Mouse (Mus musculus) frontal cortex, adult 2 months (tissue): ENCODE results near the gene Ankrd1. TPM values are rescaled to one million over a fixed set of nuclear protein-coding genes. Genes with fewer than 3 reads are reported as not detected.

Source experiments
- DNase-seq, 2 experiments: peaks; one replicate each; pipeline ENCODE4 v3.0.0; 2022; ENCODE audit warnings: low spot score in 1 of 2; ENCODE audit errors: extremely low spot score in 1 of 2
- polyA plus RNA-seq: library from polyadenylated mRNA; depleted of rRNA; stranded (reverse); fragments of >200 nt; gene quantifications from 2 replicates; pipeline ENCODE4 v1.2.3, GENCODE M21; 2012; rRNA removed

Ankrd1 gene
- polyA plus RNA-seq, 1 experiment = 0.08 TPM

- DNase-seq = peak in 1 of 2 experiments; percentile 69
Measured at GRCm38 (mm10) chr19:36111054-36111895, 8.6 kb downstream of the Ankrd1 start.

DNA sequence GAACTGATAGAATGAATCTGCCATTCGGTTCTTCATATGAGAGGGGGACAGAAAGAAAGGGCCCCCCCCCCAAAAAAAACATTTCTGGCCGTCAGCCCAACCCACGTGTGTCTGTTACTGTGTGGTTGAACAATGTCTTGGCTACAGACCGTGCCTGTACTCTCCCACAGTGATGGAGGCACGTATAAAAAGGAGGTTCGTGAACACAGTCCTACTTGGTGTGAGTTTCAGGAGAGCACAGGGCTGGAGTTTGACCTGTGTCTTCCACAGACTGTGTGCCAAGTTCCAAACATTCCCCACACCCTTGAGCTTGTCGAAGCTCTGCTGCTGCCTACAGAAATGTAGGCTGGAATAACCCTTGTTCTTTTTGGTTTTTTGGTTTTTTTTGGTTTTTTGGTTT is 9.4 kb downstream of the Ankrd1 start:
- no peak for DNase-seq

DNA sequence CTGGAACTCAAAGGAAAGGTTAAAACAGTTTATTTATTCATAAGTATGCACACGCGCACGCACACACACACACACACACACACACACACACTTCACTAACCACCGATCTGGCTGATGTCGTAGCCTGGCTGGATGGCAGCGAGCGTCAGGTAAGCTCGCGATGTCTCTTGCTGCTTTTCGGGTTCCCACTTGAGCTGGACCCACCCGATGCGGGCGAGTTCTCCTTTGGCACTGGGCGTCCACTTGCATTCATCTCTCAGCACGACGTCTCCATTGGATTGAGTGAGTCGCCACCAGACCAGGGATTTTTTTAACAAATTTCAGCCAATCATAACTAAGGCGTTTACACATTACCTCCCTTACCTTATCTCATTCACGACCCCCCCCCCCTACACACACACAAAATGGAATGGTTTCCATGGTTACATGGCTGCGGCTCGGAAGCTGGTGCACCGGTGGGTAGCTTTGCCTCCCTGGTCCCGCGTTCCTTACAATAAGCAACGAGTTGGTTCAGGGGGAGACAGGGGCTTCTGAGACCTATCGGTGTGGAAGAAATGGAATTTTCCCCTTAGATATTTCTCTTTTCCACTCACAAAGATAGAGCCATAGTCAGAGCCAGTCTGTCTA is 10.5 kb downstream of the Ankrd1 start:
- DNase-seq = no peak

GRCm38 (mm10) chr19:36103909-36104308 is 16.0 kb downstream of the Ankrd1 start:
- DNase-seq = no peak

DNA sequence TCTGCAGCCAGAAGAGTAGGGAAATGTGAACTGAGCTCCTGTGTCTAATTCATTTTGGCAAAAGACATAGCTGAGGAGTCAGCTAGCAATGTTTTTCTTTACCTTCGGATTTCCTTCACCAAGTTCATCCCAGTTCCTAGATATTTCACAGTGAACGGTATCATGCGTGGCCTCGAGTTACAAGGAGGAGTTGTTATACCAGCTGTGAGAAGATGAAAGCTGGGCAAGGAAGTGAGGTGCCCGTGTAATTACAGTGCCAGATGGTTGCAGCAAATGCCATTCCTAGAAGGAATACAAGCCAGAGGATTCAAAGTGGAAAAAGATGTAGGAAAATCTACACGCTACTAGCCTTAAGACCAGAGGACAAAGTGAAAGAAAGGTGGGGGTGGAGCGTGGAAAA is 21.0 kb downstream of the Ankrd1 start:
- DNase-seq = peak in 1 of 2 experiments; percentile 12

GRCm38 (mm10) chr19:36098265-36098664 is 21.6 kb downstream of the Ankrd1 start:
- DNase-seq = no peak

GRCm38 (mm10) chr19:36097194-36097593 is 22.7 kb downstream of the Ankrd1 start:
- DNase-seq = no peak

DNA sequence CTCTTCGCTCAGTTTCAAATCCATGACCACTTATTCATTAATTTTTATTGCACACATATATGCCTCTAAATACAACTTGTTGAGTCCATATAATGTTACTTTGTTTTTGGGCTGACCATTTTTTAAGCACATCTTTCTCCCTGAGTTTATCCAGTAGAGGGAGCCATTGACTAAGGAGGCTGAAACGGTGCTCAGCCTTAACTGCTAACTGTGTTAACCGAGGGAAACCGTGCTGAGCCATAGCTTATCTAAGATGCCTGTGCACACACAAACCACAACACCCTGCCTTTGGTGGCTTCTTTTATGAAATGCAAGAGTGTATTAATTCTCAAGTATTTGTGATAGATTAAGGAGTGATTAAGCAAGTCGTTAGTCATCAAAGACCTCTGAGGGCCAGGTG is 29.1 kb downstream of the Ankrd1 start:
- DNase-seq = peak in 1 of 2 experiments; percentile 60

GRCm38 (mm10) chr19:36083262-36084225 is 36.4 kb downstream of the Ankrd1 start, which contains the start of gene Rpp30:
Rpp30 (plus strand) TSS chr19:36083716.
- peak; percentile 83 to 90 for DNase-seq

DNA sequence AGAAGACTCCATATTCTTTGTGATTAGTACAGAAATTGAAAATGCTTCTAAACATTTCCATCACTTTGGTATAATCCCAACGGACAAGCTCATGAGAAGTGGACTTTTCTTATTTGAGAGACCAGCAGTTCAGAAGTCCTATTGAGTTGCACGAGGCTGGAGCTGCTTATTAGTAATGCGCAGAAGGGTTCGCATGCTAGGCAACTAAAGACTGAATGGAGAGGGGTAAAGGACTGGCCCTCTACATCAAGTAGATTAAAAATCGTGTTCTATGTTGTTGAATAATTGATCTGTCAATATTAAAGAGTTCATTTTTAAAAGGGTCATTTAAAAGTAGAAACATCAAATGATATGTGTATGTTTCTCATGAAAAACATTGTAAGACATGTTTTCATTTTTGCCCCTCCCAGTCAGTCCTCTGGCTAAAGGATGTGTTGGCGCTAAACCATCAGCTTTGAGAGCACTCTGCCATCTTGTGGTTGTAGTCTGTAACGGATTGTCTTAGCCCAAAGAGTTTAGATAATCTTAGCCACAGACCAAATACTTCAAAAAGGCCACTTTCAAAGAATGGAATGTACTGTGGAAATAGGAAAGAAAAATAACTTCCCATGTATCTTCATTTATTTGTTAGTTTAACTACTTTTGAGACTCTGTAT is 37.2 kb downstream of the Ankrd1 start:
- DNase-seq = peak; percentile 11 to 75

DNA sequence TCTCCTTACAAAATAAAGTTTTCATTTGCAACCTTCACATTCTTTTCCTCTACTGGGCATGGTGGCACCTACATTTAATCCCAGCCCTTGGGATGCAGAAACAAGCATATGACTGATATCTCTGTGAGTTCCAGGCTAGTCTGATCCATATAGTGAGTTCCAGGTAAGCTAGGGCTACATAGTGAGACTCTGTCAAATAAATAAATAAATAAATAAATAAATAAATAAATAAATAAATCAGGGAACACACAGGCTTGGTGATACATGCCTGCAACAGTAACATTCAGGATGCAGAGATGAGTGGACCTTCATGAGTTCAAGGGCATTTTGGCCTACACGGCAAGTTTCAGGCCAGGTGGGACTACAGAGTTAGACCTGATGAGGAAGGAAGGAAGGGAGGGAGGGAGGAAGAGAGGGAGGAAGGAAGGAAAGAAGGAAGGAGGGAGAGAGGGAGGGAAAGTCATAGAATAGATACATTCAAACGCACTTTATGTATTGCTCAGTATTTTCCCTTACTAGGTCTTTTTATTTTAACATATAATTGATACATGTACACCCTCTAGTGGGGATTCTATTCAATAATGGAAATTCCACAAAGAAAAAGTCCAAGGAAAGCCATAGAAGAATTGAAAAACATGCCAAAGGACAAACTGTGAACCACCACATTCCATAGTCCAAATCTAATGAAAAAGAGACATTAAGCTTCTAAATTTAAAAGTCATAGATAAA is 56.9 kb downstream of the Ankrd1 start:
- peak in 1 of 2 experiments; percentile 23 for DNase-seq

Other genes with a start within 250 kb of the Ankrd1 start
- gene Htr7, start 62.6 kb downstream of the Ankrd1 start, polyA plus RNA-seq = 6.0 and 6.7 TPM in 2 replicates
- 21.4 and 22.8 TPM in 2 replicates for gene Rpp30, start 36.4 kb downstream of the Ankrd1 start, polyA plus RNA-seq
- 11.0 and 11.1 TPM in 2 replicates for gene Pcgf5, start 228.2 kb upstream of the Ankrd1 start, polyA plus RNA-seq